Mouse (Mus musculus) gastrocnemius, postnatal 10 days (tissue): Measurements from ENCODE around the gene Rpl6. TPM values are rescaled to one million over a fixed set of nuclear protein-coding genes. Genes with fewer than 3 reads are reported as not detected.
"Not testable (repeated sequence)": the region's sequence is repeated elsewhere in the genome, so short reads cannot be mapped to it uniquely, and the experiment has no call there.

Experiments
- DNase-seq: peaks from one replicate; pipeline ENCODE4 v3.0.0; 2021; ENCODE audit warnings: mixed read lengths
- total RNA-seq, 2 experiments: library from RNA; stranded (reverse); gene quantifications; 2 replicates each; pipeline ENCODE4 v1.2.3; 2021

Gene Rpl6
- total RNA-seq, 2 experiments from 2014 or later = 744 to 776 TPM

GRCm38 (mm10) chr5:121196764-121197163 is 7.5 kb upstream of the Rpl6 start:
- no peak for DNase-seq

- DNase-seq = no peak
Measured at GRCm38 (mm10) chr5:121197337-121197736, 6.9 kb upstream of the Rpl6 start.

- no peak for DNase-seq
Measured at GRCm38 (mm10) chr5:121198376-121198775, 5.9 kb upstream of the Rpl6 start.

- no peak for DNase-seq
Measured at GRCm38 (mm10) chr5:121201739-121202138, 2.5 kb upstream of the Rpl6 start.

- DNase-seq = no peak
Measured at GRCm38 (mm10) chr5:121202467-121202866, 1.8 kb upstream of the Rpl6 start.

GRCm38 (mm10) chr5:121205537-121206130 is 1.4 kb downstream of the Rpl6 start:
- not testable (repeated sequence) for DNase-seq

DNA sequence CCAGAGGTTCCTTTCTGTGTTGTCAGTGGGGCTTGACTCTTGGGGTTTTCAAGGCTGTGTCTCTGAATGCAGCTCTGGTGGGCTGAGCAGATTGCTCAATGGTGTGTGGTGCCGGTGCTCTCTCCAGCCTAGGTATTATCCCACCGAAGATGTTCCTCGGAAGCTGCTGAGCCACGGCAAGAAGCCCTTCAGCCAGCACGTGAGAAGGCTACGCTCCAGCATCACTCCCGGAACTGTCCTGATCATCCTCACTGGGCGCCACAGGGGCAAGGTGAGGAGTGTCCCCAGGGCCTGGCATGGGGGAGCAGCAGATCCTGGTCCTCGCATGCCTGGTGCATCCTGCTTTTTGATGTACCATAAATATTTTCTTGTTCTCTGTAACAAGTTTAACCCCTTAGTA is 2.3 kb downstream of the Rpl6 start:
- DNase-seq = no peak

- no peak for DNase-seq
Measured at GRCm38 (mm10) chr5:121206984-121207383, 2.7 kb downstream of the Rpl6 start.

- no peak for DNase-seq
Measured at GRCm38 (mm10) chr5:121209755-121210600, 5.7 kb downstream of the Rpl6 start.

GRCm38 (mm10) chr5:121210601-121210924 is 6.3 kb downstream of the Rpl6 start:
- DNase-seq = no peak

DNA sequence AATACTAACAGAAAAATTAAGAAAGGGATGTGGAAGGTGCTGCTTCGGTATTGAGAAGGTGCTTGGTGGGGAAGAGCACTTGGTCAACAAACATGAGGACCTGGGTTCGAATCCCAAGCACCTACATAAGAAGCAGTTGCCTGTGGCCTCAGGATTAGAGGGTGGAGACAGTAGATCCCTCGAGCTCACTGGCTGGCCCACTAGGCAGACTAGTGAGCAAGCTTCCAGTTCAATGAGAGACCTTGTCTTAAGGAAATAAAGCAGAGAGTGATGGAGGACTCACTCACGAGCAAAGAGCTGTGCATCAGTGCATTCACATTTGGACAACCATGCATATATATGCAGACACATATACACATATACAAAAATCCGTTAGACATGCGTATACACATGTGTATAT is 7.8 kb downstream of the Rpl6 start:
- no peak for DNase-seq

DNA sequence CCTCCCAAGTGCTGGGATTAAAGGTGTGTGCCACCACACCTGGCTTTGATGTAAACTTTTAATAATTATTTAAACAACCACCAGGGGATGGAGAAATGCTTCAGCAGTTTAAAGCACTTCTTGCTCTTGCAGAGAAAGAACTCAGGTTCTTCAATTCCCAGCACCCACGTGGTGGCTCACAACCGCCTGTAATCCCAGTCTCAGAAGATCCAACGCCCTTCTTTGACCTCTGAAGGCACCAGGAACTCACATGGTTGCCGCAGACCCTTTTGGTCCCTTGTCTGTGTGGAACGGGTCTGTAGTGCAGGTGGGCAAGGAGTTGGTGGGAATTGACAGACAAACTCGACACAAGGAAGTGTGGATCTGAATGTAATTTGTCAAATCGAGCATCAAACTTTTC is 10.4 kb downstream of the Rpl6 start:
- DNase-seq = no peak

GRCm38 (mm10) chr5:121215380-121216125 is 11.3 kb downstream of the Rpl6 start:
- DNase-seq = peak; percentile 73

- no peak for DNase-seq
Measured at GRCm38 (mm10) chr5:121216126-121216446, 11.8 kb downstream of the Rpl6 start.

DNA sequence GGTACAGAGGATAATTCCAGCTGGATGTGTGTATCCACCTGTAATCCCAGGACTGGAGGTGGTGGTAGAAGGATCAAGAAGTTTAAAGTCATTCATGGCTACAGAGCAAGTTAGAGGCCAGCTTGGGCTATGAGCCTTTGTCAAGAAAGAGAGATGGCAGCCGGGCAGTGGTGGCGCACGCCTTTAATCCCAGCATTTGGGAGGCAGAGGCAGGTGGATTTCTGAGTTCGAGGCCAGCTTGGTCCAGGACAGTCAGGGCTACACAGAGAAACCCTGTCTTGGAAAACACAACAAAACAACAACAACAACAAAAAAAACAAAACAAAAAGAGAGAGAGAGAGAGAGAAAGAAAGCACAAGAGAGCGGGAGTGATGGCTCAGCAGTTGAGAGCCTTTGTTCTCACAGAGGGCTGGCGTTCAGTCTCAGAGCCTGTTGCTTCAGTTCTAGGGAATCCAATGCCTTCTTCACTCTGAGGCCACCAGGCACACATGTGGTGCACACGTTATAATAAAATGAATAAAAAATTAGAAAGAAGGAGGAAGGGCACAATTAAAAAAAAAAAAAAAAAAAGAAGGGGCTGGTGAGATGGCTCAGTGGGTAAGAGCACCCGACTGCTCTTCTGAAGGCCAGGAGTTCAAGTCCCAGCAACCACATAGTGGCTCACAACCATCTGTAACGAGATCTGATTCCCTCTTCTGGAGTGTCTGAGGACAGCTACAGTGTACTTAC is 12.5 kb downstream of the Rpl6 start:
- not testable (repeated sequence) for DNase-seq

GRCm38 (mm10) chr5:121217313-121217634 is 13.0 kb downstream of the Rpl6 start:
- DNase-seq = no peak

GRCm38 (mm10) chr5:121219190-121219589 is 14.9 kb downstream of the Rpl6 start:
- no peak for DNase-seq

DNA sequence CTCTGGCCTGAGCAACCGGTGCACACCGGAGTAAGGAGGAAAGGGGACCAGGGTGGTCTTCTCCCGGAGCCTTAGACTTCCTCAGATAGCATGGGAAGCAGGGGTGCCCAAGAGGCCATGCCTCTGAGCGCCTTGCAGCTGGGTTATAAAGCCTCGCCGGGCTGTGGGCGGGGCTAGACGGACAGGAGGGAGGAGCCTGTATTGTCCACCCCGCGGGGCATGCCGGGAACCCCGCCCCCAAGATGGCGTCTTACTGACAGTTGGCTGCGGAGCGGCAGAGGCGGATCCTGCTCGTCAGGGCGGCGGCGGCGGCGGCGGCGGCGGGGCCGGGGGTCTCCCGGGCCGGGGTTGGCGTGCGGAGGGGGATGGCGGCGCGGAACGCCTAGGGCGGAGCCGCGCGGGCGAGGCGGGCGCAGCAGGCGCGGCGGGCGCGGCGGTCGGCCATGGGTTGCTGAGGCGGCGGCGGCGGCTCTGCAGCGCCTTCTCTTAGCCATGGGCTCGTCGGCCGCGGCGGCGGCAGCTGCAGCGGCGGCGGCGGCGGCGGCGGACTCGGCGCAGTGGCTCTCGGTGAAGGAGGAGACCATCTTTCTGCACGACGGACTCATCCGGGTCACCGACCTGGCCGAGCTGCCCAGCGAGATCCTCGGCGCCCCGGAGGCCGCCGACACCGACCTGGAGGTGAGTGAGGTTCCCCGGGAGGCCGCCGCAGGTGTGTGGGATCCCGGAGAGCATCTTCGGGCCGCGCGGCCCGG is 15.9 kb downstream of the Rpl6 start, which contains the start of gene Hectd4:
Hectd4 (plus strand) TSS at position 240 of the 752 bp plus-strand sequence.
- peak; percentile 99 for DNase-seq

- DNase-seq = peak; percentile 26
Measured at GRCm38 (mm10) chr5:121220732-121221301, 16.5 kb downstream of the Rpl6 start.

DNA sequence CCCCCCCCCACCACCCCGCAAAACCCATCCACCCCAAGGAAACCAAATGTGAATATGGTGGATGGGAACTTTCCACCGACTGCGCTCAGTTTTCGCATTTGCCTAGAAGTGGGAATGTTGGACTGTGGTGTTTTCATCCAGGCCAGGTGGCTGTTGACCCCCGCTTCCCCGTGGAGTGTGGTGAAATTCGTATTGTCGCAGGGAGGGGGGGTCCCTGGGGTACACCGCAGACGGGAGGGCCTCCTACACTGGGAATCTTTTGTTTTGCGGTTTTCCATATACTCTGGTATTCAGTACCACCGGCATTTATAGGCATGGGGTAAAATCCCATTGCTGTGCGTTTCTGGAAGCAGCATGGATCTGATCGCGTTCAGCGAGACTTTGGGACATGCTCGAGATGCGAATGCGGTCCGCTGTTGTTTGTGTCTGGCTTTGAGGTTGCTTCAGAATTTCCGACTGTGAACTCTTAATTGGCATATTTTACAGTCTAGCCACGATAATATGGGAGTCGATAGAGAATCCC is 17.1 kb downstream of the Rpl6 start:
- no peak for DNase-seq

- DNase-seq = not testable (repeated sequence)
Measured at GRCm38 (mm10) chr5:121224020-121224419, 19.7 kb downstream of the Rpl6 start.
